Mouse (Mus musculus) retina, embryonic 14.5 days (tissue): ENCODE data around the gene Spsb4.

ENCODE experiments used
- DNase-seq: peaks from one replicate; pipeline ENCODE4 v3.0.0-alpha.2; 2015; ENCODE audit warnings: low spot score

Gene Spsb4

GRCm38 (mm10) chr9:97017121-97017810 lies 1.4 kb downstream of the Spsb4 start:
- peak; percentile 49 for DNase-seq

GRCm38 (mm10) chr9:97015751-97016150 lies 2.9 kb downstream of the Spsb4 start:
- peak; percentile 52 for DNase-seq

DNA sequence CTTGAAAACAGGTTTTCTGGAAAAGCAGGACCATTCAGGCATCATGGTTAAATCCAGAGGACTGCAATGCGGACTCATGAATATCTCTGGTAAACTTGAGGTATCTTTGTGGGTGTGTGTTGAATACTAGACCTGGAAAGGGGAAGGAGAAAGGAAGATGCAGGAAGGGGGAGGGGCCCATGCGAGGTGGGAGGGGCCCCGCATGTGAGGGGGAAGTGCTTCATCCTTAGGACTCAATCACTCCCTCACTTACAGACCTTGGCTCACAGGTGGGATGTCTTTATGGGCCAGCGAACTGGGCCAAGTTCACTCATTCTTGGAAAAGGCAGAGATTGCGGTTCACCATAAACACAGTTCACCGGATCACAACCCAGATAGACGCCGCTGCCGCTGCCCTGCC lies 4.9 kb downstream of the Spsb4 start:
- DNase-seq: no peak

- peak; percentile 71 for DNase-seq
These were observed 5.5 kb downstream of the Spsb4 start for GRCm38 (mm10) chr9:97013153-97013552.

DNA sequence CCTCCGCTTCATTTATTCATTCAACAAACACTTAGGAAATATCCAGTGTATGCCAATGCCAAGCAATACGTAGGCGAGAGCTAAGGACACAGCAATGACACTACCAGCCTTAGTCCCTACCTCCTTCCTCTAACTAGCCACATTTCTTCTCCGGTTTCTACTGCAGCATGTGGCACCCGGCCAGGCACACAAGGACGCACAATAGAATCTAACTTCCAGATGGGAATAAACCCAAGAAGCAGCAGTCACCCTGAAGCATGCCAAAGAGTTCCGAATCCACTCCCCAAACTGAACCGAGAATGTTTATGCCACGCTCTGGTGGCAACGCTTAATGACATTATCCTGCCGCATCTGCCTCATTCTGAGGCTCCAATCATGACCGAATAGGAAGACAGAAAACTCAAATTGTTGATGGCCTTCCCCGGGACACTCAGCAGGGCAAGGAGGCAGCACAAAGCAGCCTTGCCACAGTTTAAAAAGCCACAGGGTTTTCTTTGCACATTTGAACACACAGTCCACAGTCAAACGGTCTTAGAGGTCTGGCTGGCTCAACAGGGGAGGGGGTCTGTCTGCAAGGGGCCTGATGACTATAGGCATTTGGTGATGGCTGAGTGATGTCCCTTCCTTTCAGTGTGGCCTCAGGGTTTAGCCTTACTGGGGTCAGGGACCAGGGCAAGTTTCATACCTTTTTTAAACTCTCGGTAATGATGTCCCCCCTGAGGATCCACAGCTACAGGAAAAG lies 7.0 kb downstream of the Spsb4 start:
- DNase-seq: no peak

DNA sequence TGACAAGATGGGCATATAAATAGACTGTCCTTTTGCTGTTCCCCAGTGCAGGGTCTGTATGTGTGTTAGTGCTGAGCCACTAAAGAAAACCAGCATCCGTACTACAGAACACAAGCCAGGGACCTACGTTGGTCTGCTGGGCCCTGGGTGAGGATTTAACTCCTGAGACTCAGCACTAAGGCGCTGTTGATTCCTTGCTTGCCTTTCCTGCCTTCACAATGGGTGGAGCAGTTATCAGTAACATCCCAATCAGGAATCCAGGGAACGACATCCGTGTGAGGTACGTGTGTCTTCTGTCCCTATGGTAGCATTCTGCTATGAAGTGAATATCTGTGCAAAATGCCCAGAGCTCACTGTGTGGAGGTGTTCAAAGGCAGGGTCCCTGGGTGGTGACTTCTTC lies 8.2 kb downstream of the Spsb4 start:
- DNase-seq: no peak

GRCm38 (mm10) chr9:97004726-97005125 lies 13.9 kb downstream of the Spsb4 start:
- DNase-seq: no peak

DNA sequence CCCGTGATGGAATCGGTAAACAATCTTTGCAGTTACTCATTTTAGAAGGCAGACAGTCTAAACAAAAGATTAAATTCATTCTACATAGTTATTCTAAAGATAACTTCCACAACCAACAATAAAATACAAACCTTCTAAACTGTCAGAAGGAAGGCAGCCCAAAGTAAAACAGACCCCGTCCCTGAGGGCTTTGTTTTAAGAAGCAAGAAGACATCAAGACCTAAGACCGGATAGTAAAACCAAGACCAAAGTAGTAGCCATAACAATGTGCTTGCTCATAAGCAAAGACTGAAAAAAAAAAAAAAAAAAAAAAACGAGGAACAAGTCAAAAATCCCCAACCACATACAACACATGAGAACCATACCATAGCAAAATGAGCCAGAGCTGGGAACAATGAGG lies 15.5 kb downstream of the Spsb4 start:
- no peak for DNase-seq

- no peak for DNase-seq
These were observed 16.0 kb downstream of the Spsb4 start for GRCm38 (mm10) chr9:97002654-97003053.

DNA sequence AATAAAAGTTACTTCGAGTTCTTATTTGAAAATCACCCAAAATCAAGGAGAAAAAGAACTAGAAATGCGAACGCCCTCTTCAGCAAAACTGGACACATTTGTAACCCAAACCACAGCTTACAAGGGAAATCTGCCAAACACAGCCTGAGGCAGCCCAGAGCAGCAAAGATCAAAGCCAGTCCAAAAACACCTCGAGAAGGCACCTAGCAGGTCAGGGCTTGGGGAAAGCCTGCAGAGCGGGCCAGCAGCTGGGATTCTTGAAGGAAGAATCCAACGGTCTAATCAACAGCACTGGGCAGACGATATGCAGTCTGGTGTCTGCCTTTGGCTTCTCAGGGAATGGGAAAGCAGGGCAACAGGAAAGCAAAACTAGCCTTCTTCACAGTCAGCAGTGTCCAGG lies 16.6 kb downstream of the Spsb4 start:
- DNase-seq: no peak

DNA sequence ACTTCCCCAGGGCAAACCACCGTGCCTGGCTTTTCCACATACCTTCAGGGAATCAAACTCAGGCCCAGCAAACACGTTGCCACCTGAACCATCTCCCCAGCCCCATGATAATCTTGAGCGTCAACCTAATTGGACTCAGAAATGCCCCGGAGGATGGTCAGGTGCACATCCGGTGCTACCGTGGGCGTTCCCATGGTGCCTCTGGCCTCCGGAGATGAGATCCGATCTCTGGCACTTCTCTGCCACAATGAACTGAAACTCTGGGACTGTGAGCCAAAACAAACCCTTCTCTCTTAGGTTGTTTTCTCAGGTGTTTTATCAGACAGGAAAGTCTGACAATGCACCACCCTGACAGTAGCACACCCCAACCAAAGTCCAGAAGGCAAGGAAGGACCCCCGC lies 17.2 kb downstream of the Spsb4 start:
- no peak for DNase-seq

GRCm38 (mm10) chr9:96995717-96996116 lies 22.9 kb downstream of the Spsb4 start:
- DNase-seq: no peak

DNA sequence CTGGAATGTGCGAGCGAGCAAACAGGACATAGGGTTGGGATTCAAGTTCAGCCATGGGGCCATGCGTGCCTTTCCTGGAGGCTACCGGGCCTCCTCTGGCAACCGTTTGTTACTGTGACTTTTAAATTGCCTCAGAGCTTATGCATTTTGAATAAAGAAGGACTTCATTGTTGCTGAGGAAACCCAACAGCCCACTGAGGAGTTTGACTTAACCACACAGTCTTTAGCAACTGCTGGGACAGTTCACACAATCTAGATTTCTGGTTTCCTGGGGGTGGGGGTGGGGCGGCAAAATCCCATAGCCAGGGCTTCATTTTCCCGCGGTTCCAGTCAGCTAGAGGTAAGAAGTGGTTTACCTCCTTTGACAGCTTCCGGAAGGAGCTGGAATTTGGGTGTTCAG lies 23.9 kb downstream of the Spsb4 start:
- DNase-seq: no peak

- DNase-seq: no peak
These were observed 27.5 kb downstream of the Spsb4 start for GRCm38 (mm10) chr9:96991118-96991517.

DNA sequence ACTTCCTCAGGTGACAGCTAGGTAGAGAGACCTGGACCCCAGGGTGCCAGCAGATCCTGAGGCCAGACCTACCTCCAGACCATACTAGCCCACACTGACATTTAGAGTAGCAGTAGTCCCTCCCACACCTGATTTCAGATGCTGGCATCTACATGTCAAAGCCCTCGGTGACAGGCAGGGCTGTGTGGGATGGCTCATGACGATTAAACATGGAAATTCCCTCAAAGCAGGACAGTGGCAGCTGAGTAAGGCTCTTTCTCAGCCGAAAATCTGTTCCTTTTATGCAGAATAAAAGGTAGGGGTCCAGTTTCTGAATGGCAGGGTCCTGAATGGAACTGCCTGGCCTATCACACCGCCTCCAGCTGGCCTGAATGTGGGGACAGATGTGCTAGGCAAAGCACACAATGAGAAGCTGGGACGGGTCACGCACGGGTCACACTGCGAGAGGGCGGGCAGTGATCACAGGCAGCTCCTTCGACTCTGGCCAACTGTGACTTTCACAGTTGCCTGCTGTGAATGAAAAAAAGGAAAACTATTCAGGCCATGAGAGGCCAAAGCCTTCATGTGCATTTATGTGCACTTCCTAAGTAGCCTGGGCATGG lies 29.2 kb downstream of the Spsb4 start:
- peak; percentile 70 for DNase-seq

DNA sequence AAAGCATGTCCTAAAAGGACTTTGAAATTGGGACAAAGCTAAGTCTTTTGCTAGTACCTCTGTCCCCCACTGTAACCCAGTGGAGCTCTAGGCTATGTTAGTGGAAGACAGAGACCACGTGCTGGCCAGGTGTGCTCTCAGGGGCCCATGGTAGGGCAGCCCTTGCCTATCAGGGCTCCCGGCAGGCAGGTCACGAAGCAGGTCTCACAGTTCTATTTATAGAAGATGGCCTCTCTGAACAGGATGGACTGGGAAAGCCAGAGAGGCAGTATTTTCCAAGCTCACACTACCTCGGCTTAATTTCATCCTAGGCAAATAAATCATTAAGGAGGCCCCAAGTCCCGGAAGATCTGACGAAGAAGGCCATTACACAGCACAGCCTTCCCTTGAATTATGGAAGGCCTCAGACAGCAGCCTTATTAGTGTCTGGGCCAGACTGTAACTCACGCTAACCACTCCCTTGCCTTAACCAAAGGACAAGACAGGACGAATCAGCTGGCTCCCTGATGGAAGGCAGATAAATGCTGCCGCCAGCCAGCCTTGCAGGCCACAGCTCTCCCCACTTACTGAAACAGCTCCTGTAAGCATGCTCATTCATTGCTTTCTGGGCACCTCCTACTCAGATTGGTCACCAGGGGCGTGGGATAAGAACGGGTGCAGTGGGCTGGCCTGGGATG lies 31.7 kb downstream of the Spsb4 start:
- no peak for DNase-seq

- no peak for DNase-seq
These were observed 34.6 kb downstream of the Spsb4 start for GRCm38 (mm10) chr9:96984034-96984433.

GRCm38 (mm10) chr9:96982940-96983339 lies 35.7 kb downstream of the Spsb4 start:
- DNase-seq: no peak

- DNase-seq: no peak
These were observed 36.3 kb downstream of the Spsb4 start for GRCm38 (mm10) chr9:96982351-96982750.

GRCm38 (mm10) chr9:96981836-96982235 lies 36.8 kb downstream of the Spsb4 start:
- no peak for DNase-seq

GRCm38 (mm10) chr9:96981121-96981520 lies 37.5 kb downstream of the Spsb4 start:
- no peak for DNase-seq
